Mouse (Mus musculus) lung, embryonic 16.5 days (tissue): Measurements from ENCODE around the gene Hecw2. TPM values are rescaled to one million over a fixed set of nuclear protein-coding genes. Genes with fewer than 3 reads are reported as not detected.
A peak's percentile ranks its signal among the peaks of the same experiment; 100 is the strongest.

Experiments used
- ATAC-seq: fragments of 200-750 bp; cut with Nextera tagmentation; 2 replicates; pipeline ENCODE4 v1.8.0; 2017; ENCODE audit warnings: low read depth, mild to moderate bottlenecking, moderate library complexity
- H3K27ac ChIP-seq: fragments of 300-500 bp; sonication (generic); 2 replicates; pipeline ENCODE4 v1.5.1; 2014; ENCODE audit warnings: mild to moderate bottlenecking, control low read depth, low read length
- H3K27me3 ChIP-seq: fragments of 300-500 bp; sonication (generic); 2 replicates; pipeline ENCODE4 v1.6.1; 2014; ENCODE audit warnings: low read depth, low read length, mixed read lengths; ENCODE audit not compliant: control insufficient read depth, insufficient read depth
- H3K36me3 ChIP-seq: fragments of 300-500 bp; sonication (generic); 2 replicates; pipeline ENCODE4 v1.6.1; 2014; ENCODE audit warnings: low read length; ENCODE audit not compliant: control insufficient read depth, insufficient read depth
- H3K4me1 ChIP-seq: fragments of 300-500 bp; sonication (generic); replicated peaks from 2 replicates; pipeline ENCODE4 v1.6.1; 2014; ENCODE audit warnings: low read length, mixed read lengths; ENCODE audit not compliant: control insufficient read depth, insufficient read depth
- H3K4me2 ChIP-seq: fragments of 300-500 bp; sonication (generic); 2 replicates; pipeline ENCODE4 v1.6.1; 2014; ENCODE audit warnings: low read depth, low read length, control low read depth
- H3K4me3 ChIP-seq: fragments of 300-500 bp; sonication (generic); 2 replicates; pipeline ENCODE4 v1.5.1; 2014; ENCODE audit warnings: mild to moderate bottlenecking, low read length, control low read depth
- H3K9ac ChIP-seq: fragments of 300-500 bp; sonication (generic); 2 replicates; pipeline ENCODE4 v1.6.1; 2014; ENCODE audit warnings: low read length, control low read depth
- H3K9me3 ChIP-seq: fragments of 300-500 bp; sonication (generic); 2 replicates; pipeline ENCODE4 v1.6.1; 2016; ENCODE audit warnings: low read length; ENCODE audit not compliant: control insufficient read depth
- WGBS: fragments of 180-500 bp; shearing (Covaris S2); extraction: QIAGEN DNeasy Blood & Tissue Kit; methylation state at CpG from one replicate; pipeline ENCODE4 v1.1.7; 2014; 5-methylcytosine and 5-hydroxymethylcytosine counted together
- polyA plus RNA-seq: library from polyadenylated mRNA; unstranded; fragments of >200 nt; fragmentation: Nextera tagmentation; extraction: Ambion mirVana; gene quantifications from 2 replicates; pipeline ENCODE4 v1.2.1, GENCODE M21; 2015

Gene Hecw2
- polyA plus RNA-seq, 1 experiment from 2014 or later = 5.8 TPM

DNA sequence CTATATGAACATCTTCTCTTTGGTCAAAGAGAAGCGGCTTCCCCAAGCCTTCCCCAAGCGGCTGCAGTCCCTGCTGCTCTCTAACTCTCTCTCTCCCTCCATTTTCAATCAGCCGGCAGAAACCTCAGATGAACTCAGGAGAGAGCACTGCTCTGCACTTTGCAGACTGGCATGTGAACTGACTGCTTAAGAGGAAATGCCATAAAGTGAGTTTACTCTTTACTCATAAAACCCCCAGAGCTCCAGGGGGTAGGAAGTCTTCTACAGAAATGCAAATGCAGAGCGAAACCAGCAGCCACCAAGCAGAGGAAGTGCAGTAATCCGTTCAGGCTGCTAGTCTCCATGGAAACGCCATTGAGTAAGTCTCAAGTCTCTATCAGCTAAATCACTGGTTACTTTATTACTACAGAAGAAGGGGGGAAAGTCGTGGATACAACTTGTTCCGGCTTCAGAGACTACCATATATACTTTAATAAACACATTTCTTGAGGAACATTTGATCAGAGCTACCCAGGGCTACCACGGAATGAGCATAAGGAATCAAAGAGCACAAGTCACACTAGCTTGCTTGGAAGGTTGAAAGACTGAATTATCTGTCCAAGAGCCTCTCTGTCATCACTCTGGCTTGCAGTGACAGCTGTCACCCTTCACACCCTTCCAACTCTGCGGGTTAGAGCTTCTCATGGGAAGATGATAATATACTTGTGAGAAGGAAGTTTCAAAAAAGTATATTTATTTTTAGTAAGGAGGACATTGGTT lies 371.1 kb downstream of the Hecw2 start:
- H3K9me3 ChIP-seq = no peaks in the 10 kb centered on the region
- H3K4me3 ChIP-seq = peak overlapping the region; percentile 34
- 0 out of 2 replicates have a peak overlapping the region, but pooled peaks have one; percentile 10 for H3K9ac ChIP-seq
- H3K36me3 ChIP-seq = no peaks in the 10 kb centered on the region
- peak overlapping the region; percentile 48 for H3K4me2 ChIP-seq
- peaks cover 7% of the 10 kb centered on the region; the same call in 1 of the 2 replicates for H3K4me1 ChIP-seq
- ATAC-seq = peak; percentile 84
- no peaks in the 10 kb centered on the region for H3K27me3 ChIP-seq
- peak overlapping the region; percentile 70 for H3K27ac ChIP-seq
- WGBS = 8% methylated on average over 10 of the region's 10 CpGs

DNA sequence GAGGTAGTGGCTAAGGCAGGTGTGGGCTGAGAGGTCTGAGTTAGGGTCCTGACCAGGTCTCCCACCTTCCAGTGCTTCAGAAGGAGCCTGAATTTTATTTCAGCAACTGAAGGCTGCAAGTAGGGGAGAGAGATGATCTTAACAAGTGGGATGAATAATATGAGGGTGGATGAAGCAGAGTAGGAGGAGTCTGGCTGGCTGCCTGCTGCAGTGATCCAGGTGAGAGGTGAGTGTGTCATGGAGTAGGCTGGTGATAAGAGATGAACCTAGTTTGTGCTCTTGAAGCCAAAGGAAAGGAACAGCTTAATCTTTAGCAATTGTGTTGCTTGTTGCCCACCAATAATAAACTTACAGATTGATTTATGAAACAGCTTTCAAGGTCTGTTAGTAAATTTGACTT lies 373.0 kb downstream of the Hecw2 start:
- ATAC-seq = no peak
- no peaks in the 10 kb centered on the region for H3K9me3 ChIP-seq
- H3K4me2 ChIP-seq = no peak overlapping the region
- no peak overlapping the region for H3K4me3 ChIP-seq
- no peaks in the 10 kb centered on the region for H3K36me3 ChIP-seq
- no peaks in the 10 kb centered on the region for H3K27me3 ChIP-seq
- H3K4me1 ChIP-seq = peaks cover 7% of the 10 kb centered on the region; the same call in 1 of the 2 replicates
- no peak overlapping the region for H3K9ac ChIP-seq
- no peak overlapping the region for H3K27ac ChIP-seq

DNA sequence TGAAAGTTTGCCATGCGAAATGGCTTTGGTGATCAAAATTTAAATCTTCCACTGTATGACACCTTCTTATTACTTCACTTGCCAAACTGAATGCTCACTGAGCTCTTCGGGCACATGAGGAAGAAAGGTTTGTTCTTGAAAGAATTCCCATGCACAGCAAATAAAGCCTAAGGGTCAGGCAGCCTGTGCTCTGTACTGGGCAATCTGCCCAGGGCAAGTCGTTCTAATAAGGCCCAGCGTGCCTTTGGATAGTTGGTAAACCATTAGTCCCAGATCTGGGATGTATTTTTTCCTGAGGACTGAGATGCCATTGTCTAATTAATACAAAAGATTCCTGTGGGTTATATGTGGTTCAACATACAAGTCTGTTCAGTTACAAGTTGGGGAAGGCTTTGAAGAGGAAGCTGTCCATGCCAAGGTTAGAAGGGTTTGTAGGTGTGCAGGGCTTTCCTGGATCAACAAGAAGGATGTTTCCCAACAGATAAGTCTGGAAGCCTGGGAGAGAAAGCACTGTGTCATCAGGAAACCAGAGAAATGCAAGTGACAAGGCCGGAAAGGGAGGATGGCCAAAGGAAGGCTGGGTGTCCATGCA lies 374.8 kb downstream of the Hecw2 start:
- no peak for ATAC-seq
- no peak overlapping the region for H3K9ac ChIP-seq
- no peak overlapping the region for H3K4me2 ChIP-seq
- 53% methylated on average over 5 of the region's 5 CpGs for WGBS
- no peaks in the 10 kb centered on the region for H3K36me3 ChIP-seq
- H3K4me1 ChIP-seq = peaks cover 7% of the 10 kb centered on the region; the same call in 1 of the 2 replicates
- H3K27me3 ChIP-seq = no peaks in the 10 kb centered on the region
- no peak overlapping the region for H3K27ac ChIP-seq
- H3K9me3 ChIP-seq = no peaks in the 10 kb centered on the region
- H3K4me3 ChIP-seq = no peak overlapping the region

DNA sequence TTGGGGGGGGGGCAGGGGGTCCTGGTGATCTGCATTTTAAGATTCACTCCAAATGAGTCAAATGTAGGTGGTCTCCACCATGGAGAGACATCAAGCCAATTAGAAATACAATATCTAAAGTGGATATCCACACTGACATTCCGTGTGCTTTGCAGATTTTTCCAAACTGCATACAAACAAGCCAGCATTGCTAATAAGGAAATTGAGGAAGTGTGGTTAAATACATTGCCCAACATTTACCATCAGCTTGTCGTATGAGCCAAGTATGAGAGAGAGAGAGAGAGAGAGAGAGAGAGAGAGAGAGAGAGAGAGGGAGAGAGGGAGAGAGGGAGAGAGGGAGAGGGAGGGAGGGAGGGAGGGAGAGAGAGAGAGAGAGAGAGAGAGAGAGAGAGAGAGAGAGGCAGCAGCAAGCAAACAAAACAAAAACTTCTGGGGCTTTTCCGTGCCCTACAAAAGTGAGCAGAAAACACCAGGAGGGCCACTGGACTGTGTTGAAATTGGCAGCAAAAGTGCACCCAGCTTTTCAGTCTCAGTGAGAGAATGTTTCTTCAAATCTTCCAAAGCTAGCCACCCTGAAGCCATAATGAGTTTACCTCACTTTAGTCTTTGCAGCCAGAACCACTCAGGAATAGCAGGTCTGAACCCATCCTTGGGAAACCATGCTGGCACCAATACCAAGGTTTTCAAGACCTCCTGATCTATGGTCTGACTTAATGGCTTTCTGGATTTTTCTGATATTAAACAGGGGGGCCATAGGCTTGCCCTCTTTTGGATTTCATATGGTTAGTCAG lies 376.7 kb downstream of the Hecw2 start:
- H3K27me3 ChIP-seq = no peaks in the 10 kb centered on the region
- H3K4me2 ChIP-seq = no peak overlapping the region
- H3K27ac ChIP-seq = no peak overlapping the region
- no peaks in the 10 kb centered on the region for H3K9me3 ChIP-seq
- WGBS = 37% methylated on average over 3 of the region's 3 CpGs
- H3K4me1 ChIP-seq = peaks cover 4% of the 10 kb centered on the region; the same call in 1 of the 2 replicates
- no peak for ATAC-seq
- no peak overlapping the region for H3K9ac ChIP-seq
- no peak overlapping the region for H3K4me3 ChIP-seq
- H3K36me3 ChIP-seq = no peaks in the 10 kb centered on the region

DNA sequence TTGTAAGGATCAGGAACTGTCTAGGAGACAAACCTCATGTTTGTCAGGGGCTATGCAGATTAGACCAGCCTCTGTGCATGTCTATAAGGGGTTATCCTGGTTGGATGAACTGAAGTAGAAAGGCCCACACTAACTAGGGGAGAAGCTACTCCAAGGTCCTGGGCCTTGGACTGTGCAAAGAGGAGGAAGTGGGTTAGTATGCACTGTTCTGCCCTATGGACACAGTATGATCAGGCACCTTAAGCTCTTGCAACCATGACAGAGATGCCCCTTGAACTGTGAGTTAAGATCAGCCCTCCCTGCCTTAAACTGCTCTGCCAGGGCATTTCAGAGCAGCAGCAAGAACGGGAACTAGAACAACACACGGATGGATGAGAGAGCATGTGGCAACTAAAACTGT lies 378.6 kb downstream of the Hecw2 start:
- H3K27me3 ChIP-seq = no peaks in the 10 kb centered on the region
- no peak overlapping the region for H3K4me3 ChIP-seq
- 76% methylated on average over 2 of the region's 2 CpGs for WGBS
- no peak for ATAC-seq
- no peak overlapping the region for H3K27ac ChIP-seq
- H3K4me2 ChIP-seq = no peak overlapping the region
- H3K4me1 ChIP-seq = peaks cover 3% of the 10 kb centered on the region; the same call in 1 of the 2 replicates
- H3K9me3 ChIP-seq = no peaks in the 10 kb centered on the region
- no peak overlapping the region for H3K9ac ChIP-seq
- H3K36me3 ChIP-seq = no peaks in the 10 kb centered on the region

DNA sequence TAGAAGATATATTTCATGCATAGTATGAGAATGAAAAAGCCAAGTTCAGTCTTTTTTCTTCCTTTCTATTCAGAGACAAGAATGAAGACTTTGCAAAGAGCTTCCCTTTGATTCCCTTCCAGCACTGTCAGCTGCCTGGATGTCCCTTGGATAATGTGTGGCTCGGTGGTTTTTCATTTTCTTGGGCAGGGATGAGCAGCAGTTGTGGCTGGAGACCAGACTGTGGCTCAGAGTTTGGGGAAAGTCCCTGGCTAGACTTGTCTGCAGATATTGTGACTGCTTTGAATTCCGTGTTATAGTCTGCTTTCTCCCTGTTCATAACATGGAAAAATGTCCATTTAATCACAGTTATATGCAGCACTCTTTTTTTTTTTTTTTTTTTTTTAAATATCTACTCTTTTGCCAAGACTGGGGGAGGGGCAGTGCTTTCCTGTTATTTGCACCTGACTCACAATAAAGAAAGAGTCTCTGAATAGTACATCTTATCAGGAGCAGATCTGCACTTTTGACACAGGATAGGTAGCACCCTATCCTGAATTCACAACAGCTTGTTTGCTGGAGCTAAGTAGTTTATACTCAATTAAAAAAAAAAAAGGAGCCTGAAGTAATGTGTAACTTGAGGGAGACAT lies 380.8 kb downstream of the Hecw2 start:
- no peak overlapping the region for H3K4me3 ChIP-seq
- no peaks in the 10 kb centered on the region for H3K36me3 ChIP-seq
- no peak overlapping the region for H3K9ac ChIP-seq
- H3K27ac ChIP-seq = no peak overlapping the region
- H3K4me2 ChIP-seq = no peak overlapping the region
- 62% methylated on average over 2 of the region's 2 CpGs for WGBS
- no peaks in the 10 kb centered on the region for H3K27me3 ChIP-seq
- H3K4me1 ChIP-seq = no peaks in the 10 kb centered on the region
- ATAC-seq = no peak
- H3K9me3 ChIP-seq = no peaks in the 10 kb centered on the region

DNA sequence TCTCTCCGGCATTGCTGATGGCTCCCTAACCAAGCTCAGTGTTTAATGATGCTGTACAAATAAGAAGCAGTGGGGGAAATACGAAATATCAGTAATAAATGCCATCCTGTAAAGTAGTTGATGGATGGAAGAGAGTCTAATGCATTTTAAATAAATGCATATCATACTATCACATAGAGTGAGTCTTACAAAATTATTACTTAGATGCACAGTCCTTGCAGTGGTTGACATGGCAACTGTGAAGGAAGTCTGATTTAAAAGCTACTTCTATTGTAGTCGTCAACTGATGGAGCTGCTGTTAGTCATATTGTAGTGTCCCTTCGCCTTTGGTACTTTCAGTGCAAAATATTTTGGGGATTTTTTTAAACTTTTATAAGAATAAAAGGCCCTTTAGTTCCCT lies 383.0 kb downstream of the Hecw2 start:
- Histone ChIP-seq H3K27ac (no peak overlapping the region), H3K4me1 (no peaks in the 10 kb centered on the region), H3K9me3 (no peaks in the 10 kb centered on the region), H3K36me3 (no peaks in the 10 kb centered on the region), H3K9ac (no peak overlapping the region), H3K27me3 (no peaks in the 10 kb centered on the region), H3K4me2 (no peak overlapping the region), H3K4me3 (no peak overlapping the region)
- ATAC-seq = no peak
- 84% methylated on average over 4 of the region's 4 CpGs for WGBS

DNA sequence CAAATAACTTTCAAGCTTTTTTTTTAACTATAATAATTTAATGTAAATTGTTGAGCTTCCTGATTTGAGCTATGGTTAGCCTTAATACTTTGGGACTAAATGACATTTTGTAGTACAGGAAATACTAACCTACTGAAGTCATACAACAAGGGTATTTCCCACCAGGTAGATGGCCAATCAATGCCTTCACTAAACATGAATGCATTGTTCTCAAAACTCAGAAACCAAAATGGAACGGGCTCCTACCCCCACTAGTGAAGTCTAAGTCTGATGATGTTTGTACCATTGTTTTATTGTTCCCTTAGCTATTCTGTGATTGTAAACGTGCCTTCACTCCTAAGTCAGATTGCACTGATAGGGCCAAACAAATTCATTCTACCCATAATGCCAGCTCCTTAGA lies 386.7 kb downstream of the Hecw2 start:
- Histone ChIP-seq H3K36me3 (no peaks in the 10 kb centered on the region), H3K9ac (no peak overlapping the region), H3K9me3 (no peaks in the 10 kb centered on the region), H3K27ac (no peak overlapping the region), H3K4me2 (no peak overlapping the region), H3K4me1 (no peaks in the 10 kb centered on the region), H3K27me3 (no peaks in the 10 kb centered on the region), H3K4me3 (no peak overlapping the region)
- ATAC-seq = no peak
- WGBS = 73% methylated on average over 2 of the region's 2 CpGs

DNA sequence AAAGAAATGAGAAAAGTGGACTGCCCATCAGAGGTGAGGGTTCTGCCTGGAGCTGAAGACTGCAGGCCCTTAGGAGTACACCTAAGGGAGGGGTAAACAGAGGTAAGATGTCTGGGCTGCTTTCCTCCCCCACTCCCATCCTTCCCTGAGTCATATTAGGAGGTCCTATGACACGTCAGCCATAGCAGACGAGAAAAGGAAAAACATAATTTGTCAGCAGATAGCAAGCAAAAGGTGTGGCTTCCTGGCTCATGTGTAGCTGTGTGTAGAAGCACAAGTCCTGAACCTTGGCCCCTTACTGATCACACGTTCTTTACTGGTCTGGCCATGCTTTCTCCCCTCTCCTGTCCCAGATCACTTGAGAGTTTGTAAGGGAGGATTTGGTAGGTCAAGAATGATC lies 397.2 kb downstream of the Hecw2 start:
- H3K9me3 ChIP-seq = no peaks in the 10 kb centered on the region
- no peak overlapping the region for H3K4me3 ChIP-seq
- no peak overlapping the region for H3K4me2 ChIP-seq
- no peak for ATAC-seq
- H3K36me3 ChIP-seq = no peaks in the 10 kb centered on the region
- H3K27ac ChIP-seq = no peak overlapping the region
- H3K4me1 ChIP-seq = no peaks in the 10 kb centered on the region
- no peaks in the 10 kb centered on the region for H3K27me3 ChIP-seq
- 42% methylated on average over 3 of the region's 3 CpGs for WGBS
- H3K9ac ChIP-seq = no peak overlapping the region
